Mouse (Mus musculus): ENCODE measurements at regions not wholly inside any gene's neighbourhood (a gene's known extent, or its start where the extent isn't known, plus 50 kb on each side); places are given as distances from the start of the nearest gene placed in this dataset.

GRCm38 (mm10) chr9:113229391-113229790 is 478.7 kb downstream of the Pdcd6ip start:
- ATAC-seq (replicated peaks; ENCODE audit: extremely low read depth, insufficient read depth, low FRiP score): no peak
- Histone ChIP-seq H3K27me3 (ENCODE audit: control insufficient read depth, insufficient read depth, low read length) (no peaks in the 10 kb centered on the region), H3K36me3 (ENCODE audit: control insufficient read depth, insufficient read depth) (no peaks in the 10 kb centered on the region), H3K4me3 (ENCODE audit: low read length) (no peak overlapping the region), H3K27ac (ENCODE audit: low read length) (no peak overlapping the region), H3K4me1 (ENCODE audit: control insufficient read depth, insufficient read depth, low read length) (no peaks in the 10 kb centered on the region), H3K9me3 (replicated peaks; ENCODE audit: control insufficient read depth, low read length) (peaks cover 3% of the 10 kb centered on the region; the same call in 1 of the 2 replicates), H3K4me2 (ENCODE audit: low read depth, low read length) (no peak overlapping the region), H3K9ac (ENCODE audit: low read length) (no peak overlapping the region)
- 74% methylated on average over 1 of the region's 1 CpGs for WGBS

GRCm38 (mm10) chr9:113213930-113214329 is 494.1 kb downstream of the Pdcd6ip start:
- ATAC-seq (replicated peaks; ENCODE audit: extremely low read depth, insufficient read depth, low FRiP score): no peak
- no peaks in the 10 kb centered on the region for H3K9me3 ChIP-seq (replicated peaks; ENCODE audit: control insufficient read depth, low read length)
- H3K4me3 ChIP-seq (ENCODE audit: low read length): no peak overlapping the region
- H3K27ac ChIP-seq (ENCODE audit: low read length): no peak overlapping the region
- no peak overlapping the region for H3K4me2 ChIP-seq (ENCODE audit: low read depth, low read length)
- no peaks in the 10 kb centered on the region for H3K4me1 ChIP-seq (ENCODE audit: control insufficient read depth, insufficient read depth, low read length)
- no peak overlapping the region for H3K9ac ChIP-seq (ENCODE audit: low read length)
- no peaks in the 10 kb centered on the region for H3K27me3 ChIP-seq (ENCODE audit: control insufficient read depth, insufficient read depth, low read length)
- WGBS: 62% methylated on average over 5 of the region's 5 CpGs
- no peaks in the 10 kb centered on the region for H3K36me3 ChIP-seq (ENCODE audit: control insufficient read depth, insufficient read depth)

- no peak overlapping the region for H3K4me2 ChIP-seq (ENCODE audit: low read depth, low read length)
- no peak overlapping the region for H3K27ac ChIP-seq (ENCODE audit: low read length)
- no peaks in the 10 kb centered on the region for H3K27me3 ChIP-seq (ENCODE audit: control insufficient read depth, insufficient read depth, low read length)
- H3K9ac ChIP-seq (ENCODE audit: low read length): no peak overlapping the region
- H3K4me1 ChIP-seq (ENCODE audit: control insufficient read depth, insufficient read depth, low read length): no peaks in the 10 kb centered on the region
- 81% methylated on average over 2 of the region's 2 CpGs for WGBS
- H3K36me3 ChIP-seq (ENCODE audit: control insufficient read depth, insufficient read depth): no peaks in the 10 kb centered on the region
- no peak overlapping the region for H3K4me3 ChIP-seq (ENCODE audit: low read length)
- H3K9me3 ChIP-seq (replicated peaks; ENCODE audit: control insufficient read depth, low read length): no peaks in the 10 kb centered on the region
- ATAC-seq (replicated peaks; ENCODE audit: extremely low read depth, insufficient read depth, low FRiP score): no peak
Observed at GRCm38 (mm10) chr9:113212389-113212788, 495.7 kb downstream of the Pdcd6ip start.

- H3K4me2 ChIP-seq (ENCODE audit: low read depth, low read length): no peak overlapping the region
- no peaks in the 10 kb centered on the region for H3K4me1 ChIP-seq (ENCODE audit: control insufficient read depth, insufficient read depth, low read length)
- 54% methylated on average over 4 of the region's 4 CpGs for WGBS
Observed at GRCm38 (mm10) chr9:113208181-113208580, 499.9 kb downstream of the Pdcd6ip start.

GRCm38 (mm10) chr9:113199241-113199640 is 508.8 kb downstream of the Pdcd6ip start:
- no peak for ATAC-seq (replicated peaks; ENCODE audit: extremely low read depth, insufficient read depth, low FRiP score)
- Histone ChIP-seq H3K4me3 (ENCODE audit: low read length) (no peak overlapping the region), H3K27ac (ENCODE audit: low read length) (no peak overlapping the region), H3K9me3 (replicated peaks; ENCODE audit: control insufficient read depth, low read length) (no peaks in the 10 kb centered on the region), H3K36me3 (ENCODE audit: control insufficient read depth, insufficient read depth) (no peaks in the 10 kb centered on the region), H3K9ac (ENCODE audit: low read length) (no peak overlapping the region), H3K4me1 (ENCODE audit: control insufficient read depth, insufficient read depth, low read length) (no peaks in the 10 kb centered on the region), H3K4me2 (ENCODE audit: low read depth, low read length) (no peak overlapping the region), H3K27me3 (ENCODE audit: control insufficient read depth, insufficient read depth, low read length) (no peaks in the 10 kb centered on the region)
- WGBS: 91% methylated on average over 4 of the region's 4 CpGs

More at GRCm38 (mm10) chr9:113208181-113208580, 499.9 kb downstream of the Pdcd6ip start:
- Histone ChIP-seq H3K36me3 (ENCODE audit: control insufficient read depth, insufficient read depth) (no peaks in the 10 kb centered on the region), H3K27me3 (ENCODE audit: control insufficient read depth, insufficient read depth, low read length) (no peaks in the 10 kb centered on the region), H3K4me3 (ENCODE audit: low read length) (no peak overlapping the region), H3K27ac (ENCODE audit: low read length) (no peak overlapping the region), H3K9me3 (replicated peaks; ENCODE audit: control insufficient read depth, low read length) (no peaks in the 10 kb centered on the region), H3K9ac (ENCODE audit: low read length) (no peak overlapping the region)
- no peak for ATAC-seq (replicated peaks; ENCODE audit: extremely low read depth, insufficient read depth, low FRiP score)

GRCm38 (mm10) chr9:113195556-113195955 is 512.5 kb downstream of the Pdcd6ip start:
- WGBS: 85% methylated on average over 4 of the region's 4 CpGs
- no peaks in the 10 kb centered on the region for H3K4me1 ChIP-seq (ENCODE audit: control insufficient read depth, insufficient read depth, low read length)
- no peaks in the 10 kb centered on the region for H3K36me3 ChIP-seq (ENCODE audit: control insufficient read depth, insufficient read depth)
- H3K27ac ChIP-seq (ENCODE audit: low read length): no peak overlapping the region
- no peak for ATAC-seq (replicated peaks; ENCODE audit: extremely low read depth, insufficient read depth, low FRiP score)
- H3K9me3 ChIP-seq (replicated peaks; ENCODE audit: control insufficient read depth, low read length): no peaks in the 10 kb centered on the region
- H3K4me2 ChIP-seq (ENCODE audit: low read depth, low read length): no peak overlapping the region
- no peak overlapping the region for H3K4me3 ChIP-seq (ENCODE audit: low read length)
- H3K27me3 ChIP-seq (ENCODE audit: control insufficient read depth, insufficient read depth, low read length): no peaks in the 10 kb centered on the region
- H3K9ac ChIP-seq (ENCODE audit: low read length): no peak overlapping the region

- Histone ChIP-seq H3K27ac (ENCODE audit: low read length) (no peak overlapping the region), H3K9me3 (replicated peaks; ENCODE audit: control insufficient read depth, low read length) (no peaks in the 10 kb centered on the region), H3K4me3 (ENCODE audit: low read length) (no peak overlapping the region), H3K27me3 (ENCODE audit: control insufficient read depth, insufficient read depth, low read length) (no peaks in the 10 kb centered on the region), H3K36me3 (ENCODE audit: control insufficient read depth, insufficient read depth) (no peaks in the 10 kb centered on the region), H3K4me2 (ENCODE audit: low read depth, low read length) (no peak overlapping the region), H3K4me1 (ENCODE audit: control insufficient read depth, insufficient read depth, low read length) (no peaks in the 10 kb centered on the region), H3K9ac (ENCODE audit: low read length) (no peak overlapping the region)
- WGBS: 54% methylated on average over 3 of the region's 3 CpGs
- ATAC-seq (replicated peaks; ENCODE audit: extremely low read depth, insufficient read depth, low FRiP score): no peak
Observed at GRCm38 (mm10) chr9:113192773-113193172, 515.3 kb downstream of the Pdcd6ip start.

GRCm38 (mm10) chr9:113191163-113191562 is 516.9 kb downstream of the Pdcd6ip start:
- H3K4me3 ChIP-seq (ENCODE audit: low read length): no peak overlapping the region
- no peaks in the 10 kb centered on the region for H3K9me3 ChIP-seq (replicated peaks; ENCODE audit: control insufficient read depth, low read length)
- H3K4me2 ChIP-seq (ENCODE audit: low read depth, low read length): no peak overlapping the region
- 74% methylated on average over 3 of the region's 3 CpGs for WGBS
- H3K27ac ChIP-seq (ENCODE audit: low read length): no peak overlapping the region
- no peak overlapping the region for H3K9ac ChIP-seq (ENCODE audit: low read length)
- no peak for ATAC-seq (replicated peaks; ENCODE audit: extremely low read depth, insufficient read depth, low FRiP score)
- H3K36me3 ChIP-seq (ENCODE audit: control insufficient read depth, insufficient read depth): no peaks in the 10 kb centered on the region
- no peaks in the 10 kb centered on the region for H3K27me3 ChIP-seq (ENCODE audit: control insufficient read depth, insufficient read depth, low read length)
- H3K4me1 ChIP-seq (ENCODE audit: control insufficient read depth, insufficient read depth, low read length): no peaks in the 10 kb centered on the region

GRCm38 (mm10) chr9:113181182-113181581 is 526.9 kb downstream of the Pdcd6ip start:
- no peak for ATAC-seq (replicated peaks; ENCODE audit: extremely low read depth, insufficient read depth, low FRiP score)
- Histone ChIP-seq H3K27me3 (ENCODE audit: control insufficient read depth, insufficient read depth, low read length) (no peaks in the 10 kb centered on the region), H3K9ac (ENCODE audit: low read length) (no peak overlapping the region), H3K36me3 (ENCODE audit: control insufficient read depth, insufficient read depth) (no peaks in the 10 kb centered on the region), H3K9me3 (replicated peaks; ENCODE audit: control insufficient read depth, low read length) (no peaks in the 10 kb centered on the region), H3K4me3 (ENCODE audit: low read length) (no peak overlapping the region), H3K4me2 (ENCODE audit: low read depth, low read length) (no peak overlapping the region), H3K27ac (ENCODE audit: low read length) (no peak overlapping the region), H3K4me1 (ENCODE audit: control insufficient read depth, insufficient read depth, low read length) (no peaks in the 10 kb centered on the region)
- 63% methylated on average over 8 of the region's 8 CpGs for WGBS

GRCm38 (mm10) chr9:113177918-113178235 is 530.2 kb downstream of the Pdcd6ip start:
- Histone ChIP-seq H3K27ac (ENCODE audit: low read length) (no peak overlapping the region), H3K4me1 (ENCODE audit: control insufficient read depth, insufficient read depth, low read length) (no peaks in the 10 kb centered on the region), H3K9me3 (replicated peaks; ENCODE audit: control insufficient read depth, low read length) (no peaks in the 10 kb centered on the region), H3K4me2 (ENCODE audit: low read depth, low read length) (no peak overlapping the region), H3K4me3 (ENCODE audit: low read length) (no peak overlapping the region), H3K27me3 (ENCODE audit: control insufficient read depth, insufficient read depth, low read length) (no peaks in the 10 kb centered on the region), H3K9ac (ENCODE audit: low read length) (no peak overlapping the region), H3K36me3 (ENCODE audit: control insufficient read depth, insufficient read depth) (no peaks in the 10 kb centered on the region)
- 82% methylated on average over 4 of the region's 4 CpGs for WGBS
- ATAC-seq (replicated peaks; ENCODE audit: extremely low read depth, insufficient read depth, low FRiP score): no peak
